Mouse (Mus musculus) left cerebral cortex, postnatal 14 days (tissue): Measurements from ENCODE around the gene Vav2. TPM values are rescaled to one million over a fixed set of nuclear protein-coding genes. Genes with fewer than 3 reads are reported as not detected.

Source experiments
- DNase-seq, 2 experiments: peaks; one replicate each; pipeline ENCODE4 v3.0.0; 2021 to 2022; ENCODE audit warnings: low spot score in 2 of 2, mixed read lengths in 1 of 2
- intact Hi-C: fragments of 180-260 bp; cut with DNase I; formaldehyde crosslinking; loops from one replicate; pipeline ENCODE4 v1.15.1; 2025
- total RNA-seq, 2 experiments: library from RNA; stranded (reverse); gene quantifications; 2 replicates each; pipeline ENCODE4 v1.2.3; 2021

The Vav2 gene
- total RNA-seq, 2 experiments from 2014 or later = 15.9 to 18.9 TPM

GRCm38 (mm10) chr2:27301444-27302111 is 125.3 kb downstream of the Vav2 start:
- intact Hi-C loops = no loop called here
- no peak for DNase-seq

GRCm38 (mm10) chr2:27300725-27301443 is 125.9 kb downstream of the Vav2 start:
- intact Hi-C loops = no loop called here
- DNase-seq = no peak

GRCm38 (mm10) chr2:27296656-27297406 is 130.0 kb downstream of the Vav2 start:
- no peak for DNase-seq
- intact Hi-C loops = no loop called here

GRCm38 (mm10) chr2:27294777-27295176 is 132.1 kb downstream of the Vav2 start:
- no peak for DNase-seq
- intact Hi-C loops = no loop called here

- peak; percentile 83 to 90 for DNase-seq
- intact Hi-C loops = loop anchor here (1.0 to 5.0 kb wide), 2 partner anchors 139 to 223 kb away; no protein-coding TSS in a partner anchor
Measured at GRCm38 (mm10) chr2:27289019-27289418, 137.8 kb downstream of the Vav2 start.

GRCm38 (mm10) chr2:27286971-27287710 is 139.7 kb downstream of the Vav2 start:
- intact Hi-C loops = loop anchor here (5.0 kb wide), 1 partner anchor 225 kb away; no protein-coding TSS in a partner anchor
- no peak for DNase-seq

GRCm38 (mm10) chr2:27284441-27284840 is 142.4 kb downstream of the Vav2 start:
- intact Hi-C loops = no loop called here
- DNase-seq = no peak

- DNase-seq = no peak
- intact Hi-C loops = no loop called here
Measured at GRCm38 (mm10) chr2:27281771-27282170, 145.1 kb downstream of the Vav2 start.

GRCm38 (mm10) chr2:27280920-27281611 is 145.8 kb downstream of the Vav2 start:
- peak; percentile 70 to 81 for DNase-seq
- intact Hi-C loops = no loop called here

- intact Hi-C loops = no loop called here
- DNase-seq = no peak
Measured at GRCm38 (mm10) chr2:27278859-27279258, 148.0 kb downstream of the Vav2 start.

- no peak for DNase-seq
- intact Hi-C loops = no loop called here
Measured at GRCm38 (mm10) chr2:27268325-27268724, 158.5 kb downstream of the Vav2 start.

- intact Hi-C loops = no loop called here
- no peak for DNase-seq
Measured at GRCm38 (mm10) chr2:27265819-27266218, 161.0 kb downstream of the Vav2 start.

- no peak for DNase-seq
- intact Hi-C loops = no loop called here
Measured at GRCm38 (mm10) chr2:27262984-27263383, 163.8 kb downstream of the Vav2 start.

- intact Hi-C loops = no loop called here
- no peak for DNase-seq
Measured at GRCm38 (mm10) chr2:27251434-27251833, 175.4 kb downstream of the Vav2 start.

GRCm38 (mm10) chr2:27248211-27248610 is 178.6 kb downstream of the Vav2 start, which contains the start of gene Sardh:
Gene Sardh, minus strand, starts transcription at chr2:27248337.
- no peak for DNase-seq
- intact Hi-C loops = no loop called here

GRCm38 (mm10) chr2:27247487-27247863 is 179.4 kb downstream of the Vav2 start:
- no peak for DNase-seq
- intact Hi-C loops = no loop called here

GRCm38 (mm10) chr2:27246712-27247486 is 179.9 kb downstream of the Vav2 start:
- DNase-seq = peak; percentile 74 to 76
- intact Hi-C loops = no loop called here

GRCm38 (mm10) chr2:27245947-27246346 is 180.9 kb downstream of the Vav2 start:
- no peak for DNase-seq

More at GRCm38 (mm10) chr2:27245947-27246346, 180.9 kb downstream of the Vav2 start:
- intact Hi-C loops = no loop called here
